Mouse (Mus musculus) E14TG2a.4 (cell line): Measurements from ENCODE around the gene Btbd16.

Source experiments
- CTCF ChIP-seq: conservative IDR thresholded peaks from 2 replicates; pipeline ENCODE4 v1.5.1; 2014; ENCODE audit warnings: low read length
- NANOG ChIP-seq: IDR thresholded peaks from 2 replicates; pipeline ENCODE4 v1.6.1; 2014; ENCODE audit warnings: borderline replicate concordance, low read length, mixed read lengths
- POU5F1 ChIP-seq: IDR thresholded peaks from 2 replicates; pipeline ENCODE4 v1.6.1; 2014; ENCODE audit warnings: low read length, borderline replicate concordance

GRCm38 (mm10) chr7:130816243-130816642 is 42.4 kb downstream of the Btbd16 start:
- TF ChIP-seq CTCF: no peak
- no peak for TF ChIP-seq NANOG
- no peak for TF ChIP-seq POU5F1
